Mouse (Mus musculus) small intestine, adult 2 months (tissue): Measurements from ENCODE around the gene E330009J07Rik. TPM values are rescaled to one million over a fixed set of nuclear protein-coding genes. Genes with fewer than 3 reads are reported as not detected.

Source experiments
- H3K27ac ChIP-seq: fragments of 200-500 bp; 2 replicates; pipeline ENCODE4 v1.5.1; 2012; ENCODE audit warnings: low read depth, low read length, control low read depth, inconsistent platforms; ENCODE audit not compliant: insufficient read depth
- H3K27me3 ChIP-seq: fragments of 200-500 bp; 2 replicates; pipeline ENCODE4 v1.6.1; 2012; ENCODE audit warnings: mild to moderate bottlenecking, moderate library complexity, low read length, inconsistent platforms; ENCODE audit not compliant: control insufficient read depth, insufficient read depth
- H3K36me3 ChIP-seq: fragments of 200-500 bp; 2 replicates; pipeline ENCODE4 v1.6.1; 2012; ENCODE audit warnings: mild to moderate bottlenecking, low read length, control low read depth, inconsistent platforms; ENCODE audit not compliant: control insufficient read depth, insufficient read depth
- H3K4me1 ChIP-seq: fragments of 200-500 bp; 2 replicates; pipeline ENCODE4 v1.6.1; 2012; ENCODE audit warnings: low read length, inconsistent platforms, mixed read lengths; ENCODE audit not compliant: control insufficient read depth, insufficient read depth, insufficient read length
- H3K4me3 ChIP-seq: fragments of 200-500 bp; 2 replicates; pipeline ENCODE4 v1.5.1; 2012; ENCODE audit warnings: low read depth, mild to moderate bottlenecking, control low read depth, inconsistent platforms, low read length, moderate library complexity
- CTCF ChIP-seq: fragments of 200-500 bp; IDR thresholded peaks from 2 replicates; pipeline ENCODE4 v1.5.1; 2012; ENCODE audit warnings: low read depth, mild to moderate bottlenecking, control low read depth, inconsistent platforms, low read length, moderate library complexity, mixed read lengths; ENCODE audit not compliant: insufficient replicate concordance, insufficient read length; ENCODE audit errors: extremely low read depth
- POLR2A ChIP-seq: fragments of 200-500 bp; IDR thresholded peaks from 2 replicates; pipeline ENCODE4 v1.6.1; 2012; ENCODE audit warnings: low read depth, mild to moderate bottlenecking, control low read depth, inconsistent platforms, low read length, moderate library complexity
- WGBS: fragments of 180-500 bp; shearing (Covaris S2); methylation state at CpG from one replicate; pipeline ENCODE4 v1.1.7; 2018; 5-methylcytosine and 5-hydroxymethylcytosine counted together
- polyA plus RNA-seq: library from polyadenylated mRNA; depleted of rRNA; stranded (reverse); fragments of >200 nt; gene quantifications from 2 replicates; pipeline ENCODE4 v1.2.3, GENCODE M21; 2012

Gene E330009J07Rik
- polyA plus RNA-seq, 1 experiment, result 2.9 TPM

DNA sequence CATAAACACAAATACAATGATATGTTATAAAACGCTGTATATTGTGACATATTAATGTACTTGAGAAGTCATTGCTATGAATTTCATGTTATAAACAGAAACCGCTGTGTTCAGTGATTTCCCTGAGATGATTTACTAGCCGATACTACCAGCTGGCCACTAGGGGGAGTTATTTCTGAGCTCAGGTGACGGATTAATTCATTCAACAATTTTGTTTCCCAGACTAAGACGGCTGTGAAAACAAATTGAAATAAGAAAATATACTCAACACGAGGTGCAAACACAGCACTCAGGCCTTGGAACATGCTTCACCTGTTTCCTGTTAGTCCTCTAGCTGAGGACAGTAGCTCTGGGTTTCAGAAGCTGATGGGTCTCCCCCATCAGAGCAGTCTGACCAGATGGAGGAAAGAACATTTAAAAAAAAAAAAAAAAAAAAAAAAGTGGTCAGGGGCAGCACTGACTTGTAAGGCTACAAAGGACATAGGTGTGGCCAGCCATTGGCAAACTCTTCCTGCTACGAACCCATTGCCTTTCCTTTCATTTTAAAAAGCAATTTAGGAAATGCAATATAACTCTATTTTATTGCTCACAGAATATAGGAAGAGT is 18.6 kb upstream of the E330009J07Rik start:
- TF ChIP-seq POLR2A (no peak), CTCF (peak; percentile 8; the same call in 1 of the 2 replicates)
- H3K27me3 ChIP-seq, result no peaks in the 10 kb centered on the region; the same call in 1 of the 2 replicates
- no peak overlapping the region for H3K4me3 ChIP-seq
- no peaks in the 10 kb centered on the region for H3K4me1 ChIP-seq
- WGBS, result 18% methylated on average over 7 of the region's 7 CpGs
- no peak overlapping the region for H3K27ac ChIP-seq
- no peaks in the 10 kb centered on the region for H3K36me3 ChIP-seq

DNA sequence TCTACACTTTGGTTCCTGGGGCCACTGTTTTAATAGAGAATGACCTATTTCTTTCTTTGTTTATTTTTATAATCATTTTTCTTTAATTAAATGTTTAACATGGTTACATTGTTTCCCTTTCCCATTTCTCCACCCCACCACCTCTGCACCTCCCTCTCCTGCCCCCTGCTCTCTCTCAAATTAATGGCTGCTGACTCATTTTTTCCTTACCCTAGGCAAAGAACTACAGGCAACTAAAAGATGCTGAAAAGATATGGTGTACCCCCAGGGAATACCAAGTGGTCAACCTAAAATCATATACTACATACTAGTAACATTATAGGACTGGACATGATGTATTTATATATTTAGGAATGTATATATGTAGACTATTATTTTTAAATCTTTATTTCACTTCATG is 12.7 kb upstream of the E330009J07Rik start:
- H3K4me3 ChIP-seq, result no peak overlapping the region
- H3K27ac ChIP-seq, result no peak overlapping the region
- TF ChIP-seq CTCF (no peak), POLR2A (no peak)
- H3K36me3 ChIP-seq, result no peaks in the 10 kb centered on the region
- H3K27me3 ChIP-seq, result no peaks in the 10 kb centered on the region
- H3K4me1 ChIP-seq, result no peaks in the 10 kb centered on the region

DNA sequence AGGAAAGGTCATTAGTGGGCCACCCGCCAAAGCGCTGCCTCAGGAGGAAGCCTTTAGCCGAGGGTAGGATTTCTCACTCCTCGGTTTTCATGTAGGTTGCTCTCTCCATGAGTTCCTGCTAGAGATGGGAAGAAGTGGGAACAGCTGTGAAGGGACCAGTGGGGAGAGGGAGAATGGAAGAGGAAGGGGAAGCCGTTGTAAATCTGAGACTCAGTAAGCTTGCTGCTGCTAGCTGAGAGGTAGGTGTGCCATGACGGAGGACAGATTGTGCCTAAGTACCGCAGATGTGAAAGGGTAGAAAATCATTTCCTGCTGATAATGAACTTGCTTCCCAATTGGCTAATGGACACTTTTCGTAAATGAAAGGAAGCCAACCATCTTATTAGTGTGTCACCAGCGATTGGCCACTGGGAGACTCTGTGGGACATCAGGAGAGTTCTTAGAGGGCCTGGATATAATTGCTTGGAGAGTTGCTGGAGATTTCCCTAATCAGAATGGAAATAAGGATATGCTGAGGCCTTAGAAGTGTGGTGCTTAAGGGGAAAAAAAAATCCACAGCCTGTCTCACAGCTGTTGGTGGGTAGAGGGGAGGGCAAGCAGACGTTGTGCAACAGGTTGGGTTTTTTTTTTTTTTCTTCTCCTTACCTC is 7.5 kb upstream of the E330009J07Rik start:
- 31% methylated on average over 10 of the region's 10 CpGs for WGBS
- Histone ChIP-seq H3K36me3 (no peaks in the 10 kb centered on the region), H3K27me3 (peaks cover 2% of the 10 kb centered on the region; the same call in 1 of the 2 replicates), H3K27ac (no peak overlapping the region), H3K4me1 (peaks cover 2% of the 10 kb centered on the region; the same call in 1 of the 2 replicates), H3K4me3 (no peak overlapping the region)
- TF ChIP-seq CTCF, result no peak
- TF ChIP-seq POLR2A, result no peak

GRCm38 (mm10) chr6:40441755-40442154 is 5.8 kb upstream of the E330009J07Rik start:
- WGBS, result 28% methylated on average over 3 of the region's 3 CpGs

DNA sequence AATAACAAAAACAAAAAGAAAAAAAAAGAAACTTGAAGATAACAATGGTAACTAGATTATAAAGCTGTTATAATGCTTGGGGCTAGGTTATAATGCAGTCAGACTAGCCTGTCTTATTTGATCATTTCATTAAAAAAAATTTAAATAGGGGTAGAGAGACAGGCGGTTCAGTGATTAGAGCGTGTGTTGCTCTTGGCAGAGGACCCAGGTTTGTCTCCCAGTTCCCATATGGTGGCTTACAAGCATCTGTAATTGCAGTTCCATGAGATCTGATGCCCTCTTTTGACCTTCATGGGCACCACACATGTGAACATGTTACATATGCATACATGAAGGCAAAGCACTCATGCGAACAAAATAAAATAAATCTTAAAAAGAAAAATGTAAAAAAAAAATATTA is 5.3 kb upstream of the E330009J07Rik start:
- Histone ChIP-seq H3K4me3 (no peak overlapping the region), H3K4me1 (peaks cover 3% of the 10 kb centered on the region; the same call in 1 of the 2 replicates), H3K27me3 (peaks cover 2% of the 10 kb centered on the region; the same call in 1 of the 2 replicates), H3K36me3 (no peaks in the 10 kb centered on the region), H3K27ac (no peak overlapping the region)
- TF ChIP-seq POLR2A (no peak), CTCF (no peak)
- 59% methylated on average over 3 of the region's 3 CpGs for WGBS

More at GRCm38 (mm10) chr6:40441755-40442154, 5.8 kb upstream of the E330009J07Rik start:
- peaks cover 2% of the 10 kb centered on the region; the same call in 1 of the 2 replicates for H3K27me3 ChIP-seq
- H3K36me3 ChIP-seq, result no peaks in the 10 kb centered on the region
- no peak overlapping the region for H3K27ac ChIP-seq
- H3K4me1 ChIP-seq, result peaks cover 2% of the 10 kb centered on the region; the same call in 1 of the 2 replicates
- H3K4me3 ChIP-seq, result no peak overlapping the region
- no peak for TF ChIP-seq POLR2A
- TF ChIP-seq CTCF, result no peak

GRCm38 (mm10) chr6:40439731-40440130 is 3.8 kb upstream of the E330009J07Rik start:
- peaks cover 5% of the 10 kb centered on the region; the same call in 1 of the 2 replicates for H3K4me1 ChIP-seq
- TF ChIP-seq CTCF, result no peak
- TF ChIP-seq POLR2A, result no peak

GRCm38 (mm10) chr6:40438936-40439335 is 3.0 kb upstream of the E330009J07Rik start, which contains the start of gene Wee2:
TSS of gene Wee2 (plus strand) at chr6:40439088.
- H3K27me3 ChIP-seq, result peaks cover 2% of the 10 kb centered on the region; the same call in 1 of the 2 replicates
- TF ChIP-seq POLR2A (no peak), CTCF (no peak)
- H3K36me3 ChIP-seq, result no peaks in the 10 kb centered on the region
- H3K4me1 ChIP-seq, result peaks cover 5% of the 10 kb centered on the region; the same call in 1 of the 2 replicates
- WGBS, result 80% methylated on average over 5 of the region's 5 CpGs
- no peak within 1 kb of the TSS for H3K4me3 ChIP-seq
- H3K27ac ChIP-seq, result no peak within 1 kb of the TSS

More at GRCm38 (mm10) chr6:40439731-40440130, 3.8 kb upstream of the E330009J07Rik start:
- Histone ChIP-seq H3K36me3 (no peaks in the 10 kb centered on the region), H3K4me3 (no peak overlapping the region), H3K27me3 (peaks cover 2% of the 10 kb centered on the region; the same call in 1 of the 2 replicates), H3K27ac (no peak overlapping the region)
- 50% methylated on average over 12 of the region's 12 CpGs for WGBS
